Mouse (Mus musculus) gastrocnemius, adult 18-20 months (tissue): ENCODE data around the gene Fuca2. TPM values are rescaled to one million over a fixed set of nuclear protein-coding genes. Genes with fewer than 3 reads are reported as not detected.

Source experiments
- DNase-seq: peaks from one replicate; pipeline ENCODE4 v3.0.0; 2021; ENCODE audit warnings: low spot score
- total RNA-seq, 2 experiments: library from RNA; stranded (reverse); gene quantifications; 2 replicates each; pipeline ENCODE4 v1.2.3; 2021

Gene Fuca2
- total RNA-seq, 2 experiments from 2014 or later: 10.7 to 11.5 TPM

- DNase-seq: no peak
Observed at GRCm38 (mm10) chr10:13521857-13522256, 22.5 kb downstream of the Fuca2 start.

DNA sequence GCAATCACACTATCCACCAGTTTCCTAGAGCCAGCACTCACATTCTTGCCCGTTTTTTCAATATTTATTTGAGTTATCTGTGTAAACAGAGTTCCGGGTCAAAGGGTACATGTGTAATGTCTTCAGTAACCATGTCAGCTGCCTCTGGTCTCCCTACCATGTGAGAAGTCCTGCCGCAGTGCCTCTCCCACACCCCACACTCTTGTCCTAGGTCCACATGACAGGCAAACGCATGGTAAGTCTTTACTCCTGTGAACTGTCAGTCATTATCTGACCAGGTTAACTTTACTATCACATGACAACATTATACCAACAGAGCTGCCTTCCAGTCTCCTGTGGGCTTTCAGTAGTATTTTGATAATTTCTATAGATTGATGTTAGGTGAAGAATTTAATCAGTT, 28.8 kb downstream of the Fuca2 start:
- DNase-seq: no peak

DNA sequence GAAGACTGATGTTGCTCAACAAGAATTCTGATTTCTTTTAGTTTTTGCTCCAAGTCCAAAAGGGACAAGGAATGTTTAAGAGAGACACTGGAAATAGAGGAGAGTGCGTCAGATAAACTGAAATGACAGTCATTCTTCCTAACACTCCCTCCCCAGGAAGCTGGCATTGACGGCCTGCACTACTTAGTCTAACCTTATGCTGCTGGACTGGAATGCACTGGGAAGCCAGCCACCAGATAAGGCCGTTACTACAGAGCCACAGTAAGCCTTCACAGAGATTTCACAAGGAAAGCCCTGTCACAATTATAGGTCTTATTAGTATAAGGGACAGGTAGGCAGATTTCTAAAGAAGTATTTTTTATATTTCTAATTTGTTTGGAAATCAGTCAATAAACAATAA, 35.4 kb downstream of the Fuca2 start:
- DNase-seq: no peak

GRCm38 (mm10) chr10:13536706-13537105, 37.4 kb downstream of the Fuca2 start:
- DNase-seq: no peak

GRCm38 (mm10) chr10:13539769-13540333, 40.5 kb downstream of the Fuca2 start:
- no peak for DNase-seq

- DNase-seq: no peak
Observed at GRCm38 (mm10) chr10:13541721-13542120, 42.4 kb downstream of the Fuca2 start.

DNA sequence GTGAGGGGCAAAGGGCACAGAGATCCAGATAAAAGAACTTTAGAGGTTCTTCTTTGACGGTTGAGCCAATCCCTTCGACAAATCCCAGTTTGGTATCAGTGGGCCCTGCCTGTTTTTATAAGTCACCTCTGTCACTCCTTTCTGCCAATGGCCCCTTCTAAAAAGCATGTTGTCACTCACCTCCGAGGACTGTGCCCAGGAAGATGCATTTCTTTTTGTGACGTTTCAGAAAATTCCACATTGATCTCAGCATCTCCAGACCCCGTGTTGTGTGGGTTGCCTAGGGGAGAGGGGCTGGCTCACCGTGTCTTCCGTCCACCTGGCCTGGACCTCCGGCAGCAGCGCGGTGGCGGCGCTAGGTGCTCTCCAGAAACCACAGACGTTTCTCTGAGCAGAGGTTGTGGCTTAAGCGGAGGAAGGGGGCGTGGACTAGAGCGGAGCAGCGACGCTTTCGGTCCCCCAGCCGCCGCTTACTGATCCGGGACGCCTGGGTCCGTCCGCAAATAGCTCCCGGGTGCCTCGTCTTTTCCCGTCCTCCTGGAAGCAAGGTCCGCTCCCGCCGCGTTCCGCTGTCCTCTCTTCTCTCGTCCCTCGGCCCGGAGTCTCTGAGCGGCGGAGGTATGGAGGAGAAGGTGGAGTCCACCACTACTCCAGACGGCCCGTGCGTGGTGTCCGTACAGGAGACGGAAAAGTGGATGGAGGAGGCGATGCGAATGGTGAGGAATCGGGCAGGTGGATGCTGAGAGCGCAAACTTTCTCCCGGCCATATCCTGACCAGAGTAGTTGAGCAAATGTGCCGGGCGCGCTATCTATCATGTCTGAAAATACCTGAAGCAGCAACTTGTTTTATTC, 53.5 kb downstream of the Fuca2 start, which contains the start of the genes Adat2 and Pex3:
Gene Adat2 (plus strand): TSS at position 249 of the 852 bp plus-strand sequence.
Gene Pex3 (minus strand): TSS at position 497 of the 852 bp plus-strand sequence.
- DNase-seq: peak; percentile 89

- no peak for DNase-seq
Observed at GRCm38 (mm10) chr10:13553498-13553985, 54.2 kb downstream of the Fuca2 start.

DNA sequence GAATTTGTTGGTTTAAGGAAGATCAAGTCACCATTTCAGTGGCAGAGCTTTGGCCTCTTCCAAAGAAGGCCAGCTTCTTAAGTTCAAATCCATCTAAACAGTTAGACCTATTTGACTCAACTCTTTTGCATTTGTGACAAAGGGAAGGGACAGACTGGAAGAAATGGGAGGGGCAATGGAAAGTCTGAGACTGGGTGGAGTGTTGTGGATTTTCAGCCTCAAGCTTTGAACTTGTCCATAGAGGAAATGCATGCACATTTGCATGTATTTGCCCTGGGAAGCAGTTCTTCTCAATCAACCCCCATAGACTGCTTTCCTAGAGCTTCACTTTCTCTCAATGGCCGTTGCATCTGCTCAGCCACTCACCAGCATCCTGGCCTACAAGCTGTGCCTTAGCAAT, 55.0 kb downstream of the Fuca2 start:
- DNase-seq: no peak

DNA sequence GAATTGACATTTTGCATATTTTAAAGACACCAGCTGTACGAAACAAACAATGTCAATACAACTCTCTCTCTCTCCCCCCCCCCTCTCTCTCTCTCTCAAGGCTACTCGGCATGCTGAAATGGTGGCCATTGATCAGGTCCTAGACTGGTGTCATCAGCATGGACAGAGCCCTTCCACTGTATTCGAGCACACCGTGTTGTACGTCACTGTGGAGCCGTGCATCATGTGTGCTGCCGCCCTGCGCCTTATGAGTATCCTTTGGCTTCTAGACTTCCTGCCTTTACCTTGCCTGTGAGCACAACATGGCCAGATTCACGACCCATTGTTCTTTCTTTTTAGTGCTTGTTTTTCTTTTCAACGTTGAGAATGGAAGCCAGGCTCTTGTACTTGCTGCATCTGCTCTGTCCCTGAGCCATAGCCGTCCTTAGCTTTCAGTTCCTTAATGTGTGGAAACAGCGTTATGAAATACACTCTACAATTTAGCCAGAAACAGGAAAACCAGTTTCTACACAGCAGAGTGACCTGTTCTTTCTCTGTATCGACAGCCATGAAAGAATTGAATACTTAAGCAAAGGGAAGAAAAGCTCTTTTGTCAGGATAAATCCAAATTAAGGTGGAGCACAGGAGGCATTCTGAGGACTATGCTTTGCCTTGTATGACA, 60.8 kb downstream of the Fuca2 start:
- DNase-seq: no peak

- peak; percentile 55 for DNase-seq
Observed at GRCm38 (mm10) chr10:13564364-13565079, 65.2 kb downstream of the Fuca2 start.

- DNase-seq: no peak
Observed at GRCm38 (mm10) chr10:13565080-13565448, 65.7 kb downstream of the Fuca2 start.

- DNase-seq: no peak
Observed at GRCm38 (mm10) chr10:13566393-13566792, 67.1 kb downstream of the Fuca2 start.

Other genes with a start within 250 kb of the Fuca2 start
- 10 to 100 TPM; 17.6 to 19.4 TPM for gene Phactr2, start 25.1 kb upstream of the Fuca2 start, total RNA-seq
- 1 to 10 TPM; 2.5 to 3.4 TPM for gene Adat2, start 53.4 kb downstream of the Fuca2 start, total RNA-seq
- gene Pex3, start 53.6 kb downstream of the Fuca2 start, total RNA-seq: 10 to 100 TPM; 10.3 to 10.6 TPM